Mouse (Mus musculus) spleen, embryonic (tissue): Measurements from ENCODE around the gene Ccdc174.

Experiments used
- CTCF ChIA-PET: fragments of 350-600 bp; sonication (Branson Sonifier 250); formaldehyde crosslinking; loops from one replicate; lab custom pipeline; 2022; lab: Charles Lee

Ccdc174 gene

GRCm38 (mm10) chr6:91877885-91878651 is at the start of gene Ccdc174:
Ccdc174 (plus strand) TSS chr6:91878053.
- CTCF ChIA-PET, result interaction anchor here (0.6 kb wide), 2 partner anchors 97 to 296 kb away, joined by 3 to 5 read pairs; no protein-coding TSS in a partner anchor

DNA sequence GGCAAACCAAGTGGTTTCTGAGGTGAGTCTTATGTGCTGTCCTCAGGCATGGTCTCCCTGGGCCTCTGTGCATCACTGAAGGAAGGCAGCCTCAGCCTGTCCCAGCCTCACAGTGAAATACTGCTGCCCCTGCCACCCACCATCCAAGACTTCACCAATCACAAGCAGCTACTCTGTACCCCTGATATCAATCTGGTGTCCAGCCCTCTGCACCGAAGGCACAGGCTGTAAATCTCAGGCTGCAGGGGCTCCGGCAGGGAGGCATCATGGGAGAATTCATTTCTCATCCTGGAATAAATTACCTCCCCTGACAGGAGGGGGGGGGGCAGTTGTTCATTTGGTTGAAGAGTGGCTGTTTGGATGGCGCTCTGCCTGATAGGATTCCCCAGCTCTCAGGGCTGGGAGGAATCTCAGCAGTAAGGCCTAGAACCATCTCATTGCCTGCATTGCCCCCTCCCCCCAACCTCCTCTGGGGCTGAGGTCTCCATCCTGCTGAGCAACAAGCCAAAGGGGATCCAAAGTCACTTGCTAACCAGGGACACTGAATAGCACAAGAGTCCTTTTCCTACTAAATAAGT is 44.9 kb upstream of the Ccdc174 start:
- CTCF ChIA-PET, result no interaction called here

DNA sequence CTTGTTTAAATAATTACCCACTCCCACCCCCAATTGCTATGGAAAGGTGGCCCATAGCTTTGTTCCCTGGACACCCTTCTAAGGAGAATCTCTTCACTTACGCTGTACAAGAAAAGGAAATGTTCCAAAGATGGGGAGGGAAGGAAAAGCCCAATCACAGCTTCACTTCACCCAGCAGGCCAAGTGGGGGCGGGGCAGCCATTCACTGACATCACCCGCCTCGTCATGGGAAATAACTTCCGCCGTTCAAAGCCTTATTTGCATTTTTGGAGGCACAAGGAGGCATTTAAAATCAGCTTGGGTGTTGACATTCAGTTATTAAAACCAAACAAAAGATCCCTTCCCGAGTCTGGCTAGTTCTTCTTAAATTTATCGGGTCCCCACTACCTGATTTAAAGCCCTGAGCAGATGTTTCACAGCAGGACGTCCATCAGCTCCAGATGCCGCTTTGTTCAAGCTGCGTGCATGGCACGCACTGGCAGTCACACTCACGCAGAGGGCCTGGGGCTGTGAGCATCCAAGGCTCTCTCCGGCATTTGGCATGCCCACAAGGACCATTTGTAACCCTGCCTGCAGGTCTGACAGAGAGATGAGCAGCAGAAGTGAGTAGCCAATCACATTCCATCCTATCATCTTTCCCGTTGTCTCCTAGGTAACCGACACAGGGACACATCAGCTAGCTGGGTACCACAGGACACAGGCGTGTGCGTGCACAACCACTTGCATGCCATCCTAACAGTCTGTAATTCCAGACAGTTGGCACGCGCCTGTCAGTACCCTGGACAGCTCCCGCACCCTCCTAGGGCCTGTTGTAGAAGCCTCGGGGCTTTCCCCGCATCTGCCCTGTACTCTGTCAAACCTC is 38.6 kb upstream of the Ccdc174 start:
- CTCF ChIA-PET, result no interaction called here

DNA sequence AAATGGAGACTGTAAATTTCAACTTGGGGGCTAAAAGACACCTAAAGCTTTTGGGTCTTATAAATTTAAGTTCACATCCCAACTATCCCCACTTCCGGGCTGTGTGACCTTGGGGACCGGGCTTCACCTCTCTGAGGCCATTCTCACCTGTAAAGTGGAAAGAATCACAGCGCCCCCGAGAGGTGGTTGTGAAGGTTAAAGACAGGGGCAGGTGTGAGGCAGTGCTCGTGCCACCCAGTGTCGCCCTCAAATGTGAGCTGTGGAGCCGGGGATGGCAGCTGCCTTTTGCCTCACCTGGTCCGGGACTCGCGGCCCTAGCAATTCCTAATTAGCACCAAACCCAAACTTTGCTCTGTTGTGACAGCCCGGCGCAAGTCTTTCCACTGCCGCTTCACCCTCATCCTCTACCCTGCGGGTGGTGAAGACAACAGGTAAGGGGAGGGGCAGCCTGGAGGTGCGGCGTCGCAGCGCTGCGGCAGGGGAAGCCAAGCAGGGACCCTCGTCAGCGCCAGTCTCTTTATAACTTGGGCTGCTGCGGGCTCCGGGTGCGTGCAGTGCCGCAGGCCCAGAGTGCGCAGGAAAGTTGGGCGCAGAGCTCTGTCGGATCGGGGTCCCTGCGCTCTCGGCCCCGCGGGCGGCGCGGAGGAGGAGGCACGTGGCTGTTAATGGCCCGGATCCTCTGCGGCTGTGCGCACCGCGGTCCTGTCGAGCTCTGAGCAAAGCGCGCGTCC is 34.8 kb upstream of the Ccdc174 start:
- CTCF ChIA-PET, result no interaction called here

DNA sequence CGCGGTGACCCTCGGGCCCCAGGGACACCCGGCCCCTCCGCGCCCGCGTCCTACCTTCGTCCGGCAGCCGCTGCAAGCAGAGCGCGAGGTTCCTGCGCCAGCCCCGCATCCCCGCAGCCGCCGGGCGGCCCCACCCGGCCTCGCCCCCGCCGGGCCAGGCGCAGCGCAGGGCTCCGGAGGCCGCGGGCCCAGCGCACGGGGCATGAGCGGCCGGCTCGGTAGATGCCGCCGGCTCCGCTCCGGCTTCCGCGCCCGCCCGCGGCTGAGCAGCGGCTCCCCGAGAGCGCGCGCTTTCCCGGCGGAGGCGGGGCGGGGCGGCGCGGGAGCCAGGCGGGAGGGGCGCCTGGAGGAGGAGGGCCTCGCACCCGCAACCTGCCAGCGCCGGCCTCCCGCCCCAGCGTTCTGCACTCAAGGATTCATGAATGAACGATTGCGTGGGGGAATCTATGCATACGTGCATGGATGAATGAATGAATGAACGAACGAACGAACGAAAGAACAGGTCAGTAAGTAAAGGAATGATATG is 34.2 kb upstream of the Ccdc174 start:
- CTCF ChIA-PET, result no interaction called here

GRCm38 (mm10) chr6:91852550-91852949 is 25.3 kb upstream of the Ccdc174 start:
- CTCF ChIA-PET, result no interaction called here

- CTCF ChIA-PET, result no interaction called here
These were observed 19.5 kb upstream of the Ccdc174 start for GRCm38 (mm10) chr6:91858339-91858738.

- CTCF ChIA-PET, result no interaction called here
These were observed 15.0 kb upstream of the Ccdc174 start for GRCm38 (mm10) chr6:91862848-91863247.

- CTCF ChIA-PET, result no interaction called here
These were observed 13.3 kb upstream of the Ccdc174 start for GRCm38 (mm10) chr6:91864595-91864994.

- CTCF ChIA-PET, result no interaction called here
These were observed 12.3 kb upstream of the Ccdc174 start for GRCm38 (mm10) chr6:91865601-91866000.

DNA sequence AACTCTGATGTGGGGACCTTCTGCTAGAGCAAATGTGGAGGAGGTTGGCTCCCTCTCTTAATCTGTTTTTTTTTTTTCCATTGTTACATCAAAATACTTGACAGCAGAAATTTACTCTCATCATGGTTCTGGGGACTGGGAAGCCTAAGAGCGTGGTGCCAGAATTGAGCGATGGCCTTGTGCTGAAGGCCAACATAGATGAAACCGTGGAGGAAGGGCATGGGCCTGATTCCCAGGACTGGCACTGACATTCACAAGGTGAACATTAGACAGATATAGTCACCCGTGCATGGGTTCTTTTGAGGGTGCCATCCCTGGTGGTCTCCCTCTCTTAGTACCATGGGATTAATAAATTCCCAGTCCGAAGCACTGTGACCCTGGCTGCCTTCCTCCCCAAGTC is 9.8 kb upstream of the Ccdc174 start:
- CTCF ChIA-PET, result interaction anchor here (0.6 kb wide), 1 partner anchor 202 kb away, joined by 4 read pairs; no protein-coding TSS in a partner anchor

- CTCF ChIA-PET, result no interaction called here
These were observed 5.1 kb upstream of the Ccdc174 start for GRCm38 (mm10) chr6:91872781-91873180.

DNA sequence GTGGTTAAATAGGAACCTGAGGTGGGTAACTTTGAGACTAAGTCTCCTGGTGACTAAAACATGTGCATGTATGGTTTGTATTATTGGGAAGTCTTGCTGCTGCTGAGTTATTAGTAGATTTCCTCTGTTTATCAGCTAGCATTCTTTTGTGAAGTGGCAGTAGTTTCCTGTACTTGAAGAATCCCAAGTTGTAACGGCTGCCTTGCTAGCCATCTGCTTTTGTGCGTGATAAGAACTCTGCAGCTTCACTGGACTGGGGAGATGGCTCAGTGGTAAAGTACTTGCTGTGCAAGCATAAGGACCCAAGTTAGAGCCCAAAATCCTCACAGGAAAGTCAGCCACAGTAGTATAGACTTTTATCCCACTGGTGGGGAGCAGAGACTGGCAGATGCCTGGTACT is 6.0 kb downstream of the Ccdc174 start:
- CTCF ChIA-PET, result no interaction called here

- CTCF ChIA-PET, result interaction anchor here (0.6 kb wide), 1 partner anchor 10 kb away, joined by 4 read pairs; no protein-coding TSS in a partner anchor
These were observed 11.5 kb downstream of the Ccdc174 start for GRCm38 (mm10) chr6:91889255-91889906.

DNA sequence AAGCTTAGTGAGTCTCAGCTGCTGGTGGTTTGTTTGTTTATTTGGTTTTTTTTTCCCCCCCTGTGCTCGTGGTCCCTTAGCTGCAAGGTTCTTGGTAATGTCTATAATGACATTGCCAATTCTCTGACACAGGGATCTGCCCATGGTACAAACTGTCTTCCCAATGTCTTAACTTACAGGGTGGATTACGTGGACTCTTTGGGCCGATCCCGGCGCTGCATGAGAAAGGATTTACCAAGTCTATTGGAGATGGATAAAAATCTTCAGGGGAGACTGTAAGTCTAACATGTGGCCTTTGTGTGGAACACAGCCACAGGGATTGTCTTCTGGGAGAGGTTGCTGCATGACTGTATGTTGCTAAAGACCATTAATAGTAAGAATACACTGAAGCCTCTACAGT is 12.8 kb downstream of the Ccdc174 start:
- CTCF ChIA-PET, result no interaction called here

GRCm38 (mm10) chr6:91891776-91892175 is 13.9 kb downstream of the Ccdc174 start:
- CTCF ChIA-PET, result no interaction called here

GRCm38 (mm10) chr6:91896783-91897182 is 18.9 kb downstream of the Ccdc174 start:
- CTCF ChIA-PET, result no interaction called here

- CTCF ChIA-PET, result no interaction called here
These were observed 23.7 kb downstream of the Ccdc174 start for GRCm38 (mm10) chr6:91901505-91901904.

DNA sequence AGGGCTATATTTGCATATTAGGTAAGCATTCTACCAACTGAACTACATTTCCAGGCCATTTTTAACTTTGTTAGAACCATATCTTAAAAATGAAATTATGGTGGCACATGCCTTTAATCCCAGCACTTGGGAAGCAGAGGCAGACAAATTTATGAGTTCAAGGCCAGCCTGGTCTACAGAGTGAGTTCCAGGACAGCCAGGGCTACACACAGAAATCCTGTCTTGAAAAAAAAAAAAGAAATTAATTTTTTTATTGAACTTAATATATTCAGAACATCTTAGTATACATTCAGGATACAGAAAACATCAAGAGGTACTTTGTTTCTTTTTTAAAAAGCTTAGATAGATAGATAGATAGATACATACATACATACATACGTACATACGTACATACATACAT is 24.7 kb downstream of the Ccdc174 start, which contains the start of gene 4930590J08Rik:
4930590J08Rik (plus strand) TSS at position 301 of the 400 bp plus-strand sequence.
- CTCF ChIA-PET, result interaction anchor here (0.7 kb wide), 1 partner anchor 640 kb away, joined by 3 read pairs; no protein-coding TSS in a partner anchor

DNA sequence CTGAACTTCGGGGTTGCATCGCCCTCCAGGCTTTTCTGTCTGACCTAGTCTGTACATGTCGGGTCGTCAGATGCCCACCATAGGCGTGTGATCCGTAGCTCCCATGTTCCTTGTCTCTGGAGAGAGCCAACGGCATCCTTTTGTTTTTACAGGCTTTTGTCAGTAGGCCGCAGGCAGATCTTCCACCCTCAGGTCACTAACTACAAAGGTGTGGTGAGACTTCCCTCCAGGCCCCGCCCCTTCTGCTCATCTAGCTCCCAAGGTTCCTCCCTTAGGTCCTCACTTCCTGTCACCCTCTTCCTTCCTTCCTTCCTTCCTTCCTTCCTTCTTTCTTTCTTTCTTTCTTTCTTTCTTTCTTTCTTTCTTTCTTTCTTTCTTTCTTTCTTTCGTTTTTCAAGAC is 36.2 kb downstream of the Ccdc174 start:
- CTCF ChIA-PET, result no interaction called here

DNA sequence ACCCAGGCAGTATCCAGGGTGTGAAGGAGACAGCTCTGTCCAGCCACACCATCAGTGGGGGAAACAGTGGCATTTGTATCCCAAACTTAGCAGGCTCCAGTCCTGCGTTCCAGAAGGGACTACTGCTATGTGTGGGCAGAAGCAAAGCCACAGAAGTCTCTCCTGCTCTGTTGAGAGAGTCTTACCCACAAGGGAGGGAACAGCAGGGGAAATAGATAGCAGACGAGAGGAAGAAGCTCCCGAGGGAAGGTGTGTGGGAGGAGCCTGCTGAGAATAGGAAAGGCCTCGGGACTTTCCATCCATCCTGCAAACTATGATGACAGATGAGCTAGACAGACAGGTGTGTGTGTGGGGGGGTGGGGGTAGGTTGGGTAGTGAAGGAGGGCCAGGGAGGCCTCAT is 39.4 kb downstream of the Ccdc174 start:
- CTCF ChIA-PET, result no interaction called here
